Mouse (Mus musculus) ovary, postnatal 10 days (tissue): ENCODE measurements around the gene Man1c1.

Source experiments
- DNase-seq: peaks from one replicate; pipeline ENCODE4 v3.0.0; 2022; ENCODE audit warnings: low spot score

Gene Man1c1

GRCm38 (mm10) chr4:134703835-134704546 lies at the start of gene Man1c1:
TSS of gene Man1c1 (minus strand) at chr4:134704290.
- peak; percentile 96 for DNase-seq

GRCm38 (mm10) chr4:134753516-134754261 lies 49.6 kb upstream of the Man1c1 start:
- no peak for DNase-seq

GRCm38 (mm10) chr4:134752911-134753426 lies 48.9 kb upstream of the Man1c1 start:
- DNase-seq: no peak

GRCm38 (mm10) chr4:134751682-134752380 lies 47.7 kb upstream of the Man1c1 start:
- DNase-seq: no peak

- DNase-seq: no peak
Measured at GRCm38 (mm10) chr4:134750825-134751224, 46.7 kb upstream of the Man1c1 start.

- DNase-seq: no peak
Measured at GRCm38 (mm10) chr4:134750263-134750662, 46.2 kb upstream of the Man1c1 start.

- DNase-seq: no peak
Measured at GRCm38 (mm10) chr4:134749301-134750030, 45.4 kb upstream of the Man1c1 start.

GRCm38 (mm10) chr4:134745900-134746661 lies 42.0 kb upstream of the Man1c1 start:
- no peak for DNase-seq

- no peak for DNase-seq
Measured at GRCm38 (mm10) chr4:134743881-134744633, 40.0 kb upstream of the Man1c1 start.

GRCm38 (mm10) chr4:134741949-134742348 lies 37.9 kb upstream of the Man1c1 start:
- DNase-seq: no peak

GRCm38 (mm10) chr4:134740186-134740585 lies 36.1 kb upstream of the Man1c1 start:
- DNase-seq: no peak

GRCm38 (mm10) chr4:134739530-134739929 lies 35.4 kb upstream of the Man1c1 start:
- DNase-seq: no peak

- DNase-seq: no peak
Measured at GRCm38 (mm10) chr4:134737365-134737910, 33.3 kb upstream of the Man1c1 start.

GRCm38 (mm10) chr4:134736147-134736546 lies 32.1 kb upstream of the Man1c1 start:
- DNase-seq: no peak

- DNase-seq: no peak
Measured at GRCm38 (mm10) chr4:134734629-134735081, 30.6 kb upstream of the Man1c1 start.

GRCm38 (mm10) chr4:134734038-134734628 lies 30.0 kb upstream of the Man1c1 start:
- DNase-seq: peak; percentile 35

- no peak for DNase-seq
Measured at GRCm38 (mm10) chr4:134733371-134733770, 29.3 kb upstream of the Man1c1 start.

- no peak for DNase-seq
Measured at GRCm38 (mm10) chr4:134730106-134730505, 26.0 kb upstream of the Man1c1 start.

- DNase-seq: no peak
Measured at GRCm38 (mm10) chr4:134725735-134726345, 21.8 kb upstream of the Man1c1 start.
